Mouse (Mus musculus): ENCODE measurements around the gene Padi2.

Padi2 gene

DNA sequence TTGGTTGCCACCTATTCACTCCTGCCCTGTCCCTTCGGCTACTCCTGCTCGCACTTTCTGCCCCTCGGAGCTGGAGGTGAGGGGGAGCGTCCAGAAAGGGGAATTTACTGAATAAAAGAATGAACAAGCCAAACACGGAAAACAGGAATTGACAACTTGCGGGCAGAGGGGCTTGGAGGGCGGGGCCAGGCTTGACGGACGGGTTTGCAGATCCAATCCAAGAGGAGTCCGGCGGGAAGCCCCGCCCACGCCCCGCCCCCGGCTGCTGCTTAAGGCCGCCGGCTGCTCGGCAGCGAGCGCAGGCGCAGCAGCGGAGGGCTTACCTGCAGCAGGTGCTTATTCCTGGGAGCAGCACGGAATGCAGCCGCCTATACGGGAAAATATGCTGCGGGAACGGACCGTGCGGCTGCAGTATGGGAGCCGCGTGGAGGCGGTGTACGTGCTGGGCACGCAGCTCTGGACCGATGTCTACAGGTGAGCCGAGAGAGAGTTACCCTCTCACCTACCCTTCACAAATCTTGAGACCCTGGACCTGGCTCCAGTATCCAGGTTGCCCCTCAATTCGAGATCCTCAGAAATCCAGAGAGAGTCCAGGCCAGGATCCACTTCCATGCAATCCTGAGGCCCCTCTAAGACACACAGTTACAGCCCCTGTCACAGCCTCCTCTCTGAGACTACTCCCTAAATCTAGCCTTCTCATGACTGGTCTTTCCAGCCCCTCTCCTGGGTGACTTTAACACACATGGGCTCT is at the start of gene Padi2:
TSS of gene Padi2 (plus strand) at position 269 of the 751 bp plus-strand sequence.
- peak; percentile 93 for DNase-seq

DNA sequence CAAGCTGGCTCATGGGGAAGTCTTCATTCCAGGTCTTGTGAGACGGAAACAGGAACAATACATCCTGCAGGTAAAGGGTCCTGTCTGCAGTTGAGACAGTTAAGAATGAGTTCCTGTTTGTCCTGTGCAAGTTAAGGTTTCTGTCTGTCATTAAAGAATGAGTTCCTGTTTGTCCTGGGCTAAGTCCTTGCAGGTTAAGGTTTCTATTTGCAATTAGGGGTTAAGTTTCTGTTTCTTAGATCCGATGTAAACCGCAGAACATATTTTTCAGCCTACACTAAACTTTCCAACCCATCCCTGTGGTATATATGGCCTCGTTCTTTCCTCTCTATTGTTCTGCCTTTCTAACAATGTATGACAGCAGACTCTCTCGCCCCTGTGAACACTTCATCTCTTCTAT is 49.1 kb upstream of the Padi2 start:
- DNase-seq = no peak

DNA sequence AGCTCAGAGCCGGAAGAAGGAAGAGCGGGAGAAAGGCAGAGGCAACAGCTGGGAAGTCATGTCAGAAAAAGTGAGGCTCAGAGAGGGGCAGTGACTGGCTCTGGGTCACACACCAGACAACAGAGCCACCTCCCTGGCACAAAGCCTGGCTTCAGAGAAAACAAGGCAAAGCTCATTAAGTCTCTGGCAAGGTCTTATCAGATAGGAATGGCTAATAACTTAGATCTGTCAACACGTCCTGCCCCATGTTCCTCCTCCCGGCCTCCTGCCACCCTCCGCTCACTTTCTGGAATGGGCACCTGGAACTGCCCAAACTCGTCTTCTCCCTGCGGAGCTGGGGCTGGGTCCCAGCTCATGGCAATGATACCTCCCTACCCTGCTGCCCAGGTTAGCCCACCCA is 48.3 kb upstream of the Padi2 start:
- no peak for DNase-seq

GRCm38 (mm10) chr4:140859291-140859690 is 46.9 kb upstream of the Padi2 start:
- DNase-seq = peak; percentile 88

- DNase-seq = peak; percentile 83
Measured at GRCm38 (mm10) chr4:140860125-140860766, 45.9 kb upstream of the Padi2 start.

- peak; percentile 89 for DNase-seq
Measured at GRCm38 (mm10) chr4:140860767-140861147, 45.4 kb upstream of the Padi2 start.

DNA sequence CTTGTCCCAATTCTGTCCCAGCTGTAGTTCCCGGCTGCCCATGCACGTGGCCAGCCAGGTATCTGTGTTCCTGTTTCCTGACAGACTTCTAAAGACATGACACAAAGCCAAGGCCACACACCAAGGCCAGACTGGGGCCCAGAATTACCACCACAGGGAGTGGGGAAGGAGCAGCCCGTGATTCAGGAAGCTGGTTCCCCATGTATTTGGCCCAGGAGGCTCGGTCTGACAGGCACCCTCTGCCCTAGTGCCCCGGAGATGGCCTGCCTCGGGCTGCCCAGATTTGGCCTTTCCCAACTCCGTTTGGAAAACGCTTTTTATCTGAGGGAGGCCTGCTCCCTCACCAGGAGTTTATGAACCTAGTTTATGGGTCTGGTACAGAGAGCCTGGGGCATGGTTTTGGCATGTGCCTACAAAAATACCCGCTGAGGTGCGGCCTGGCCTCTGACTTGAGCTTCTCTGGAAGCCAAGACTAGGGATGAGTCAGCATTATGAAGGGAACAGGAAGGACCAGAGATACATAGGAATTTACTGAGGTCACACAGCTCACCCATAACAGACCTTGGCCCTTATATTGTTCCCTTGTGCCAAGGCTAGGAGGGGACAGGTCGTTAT is 44.0 kb upstream of the Padi2 start:
- no peak for DNase-seq

GRCm38 (mm10) chr4:140868484-140869190 is 37.5 kb upstream of the Padi2 start:
- peak; percentile 52 for DNase-seq

DNA sequence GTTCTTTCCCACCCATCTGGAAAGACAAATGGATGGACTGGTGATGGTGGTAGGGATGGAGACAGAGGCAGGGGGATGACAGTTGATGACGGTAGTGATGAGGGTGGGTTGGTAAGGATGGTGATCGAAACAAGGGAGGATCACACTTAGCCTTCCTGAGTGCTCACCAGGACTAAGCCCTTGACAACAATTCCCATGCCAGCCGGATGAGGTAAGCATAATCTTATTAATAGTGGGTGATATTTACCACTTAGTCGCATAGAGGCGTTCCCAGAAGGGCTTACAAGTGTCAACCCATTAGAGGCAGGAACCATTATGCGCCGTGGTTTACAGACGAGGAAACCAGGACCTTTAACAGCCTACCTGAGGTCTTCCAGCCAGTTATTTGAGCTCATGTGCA is 36.2 kb upstream of the Padi2 start:
- no peak for DNase-seq

DNA sequence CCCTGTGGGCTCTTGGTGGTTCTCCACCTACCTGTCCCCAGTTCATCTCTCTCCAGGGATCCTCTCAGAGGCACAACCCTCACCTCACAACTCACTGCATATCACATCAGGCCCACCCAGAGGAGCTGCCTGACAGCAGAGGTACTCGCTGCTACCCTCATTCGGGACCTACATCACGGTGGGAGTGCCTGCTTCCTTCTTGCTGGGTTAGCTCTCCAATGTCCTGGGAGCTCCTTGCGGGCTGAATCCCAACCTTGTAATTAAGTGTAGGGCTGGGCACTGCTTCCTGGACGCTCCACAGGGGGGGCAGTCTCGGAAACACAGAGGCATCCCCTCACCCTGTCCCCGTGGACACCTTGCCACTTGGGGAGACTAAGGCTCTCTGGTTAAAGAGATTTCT is 35.3 kb upstream of the Padi2 start:
- no peak for DNase-seq

- peak; percentile 1 for DNase-seq
Measured at GRCm38 (mm10) chr4:140871376-140871775, 34.8 kb upstream of the Padi2 start.

DNA sequence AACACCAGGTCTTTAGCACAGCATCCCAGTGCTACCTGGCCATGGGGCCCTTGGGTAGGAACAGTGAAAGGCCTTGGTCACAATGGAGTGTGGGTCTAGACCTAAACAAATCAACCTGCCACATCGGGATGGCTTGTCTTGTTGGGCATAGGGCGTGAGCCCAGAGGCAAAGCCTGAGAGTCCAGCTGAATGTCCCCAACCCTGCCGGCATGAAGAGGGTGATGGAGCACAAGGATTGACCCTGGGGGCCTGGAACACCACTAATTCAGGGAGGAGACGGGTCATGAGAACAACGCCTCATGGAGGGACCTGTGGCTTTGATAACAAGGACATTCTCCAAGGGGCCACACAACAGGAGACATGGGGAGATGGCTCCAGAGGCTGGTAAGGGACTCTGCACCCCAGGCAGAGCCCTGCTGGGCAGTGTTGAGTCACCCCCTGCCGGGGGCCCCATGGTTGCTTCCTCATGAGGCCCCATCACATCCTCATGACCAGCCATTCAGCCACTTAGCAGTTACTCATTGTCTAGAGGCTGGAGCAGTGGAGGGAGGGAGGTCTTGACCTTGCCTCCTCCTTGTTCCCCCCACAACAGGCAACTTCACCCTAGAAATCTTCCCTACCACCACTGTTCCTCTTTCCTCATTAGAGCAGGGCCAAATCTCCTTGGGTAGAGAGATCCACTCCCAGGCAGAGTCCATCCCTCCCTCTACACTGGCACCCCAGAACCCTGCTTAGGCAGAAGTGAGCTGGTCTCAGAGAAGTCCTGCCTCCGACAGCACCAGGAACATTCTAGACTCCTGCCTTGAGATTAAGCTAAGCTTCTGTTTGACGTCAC is 34.1 kb upstream of the Padi2 start:
- DNase-seq = peak; percentile 42

GRCm38 (mm10) chr4:140872686-140872992 is 33.5 kb upstream of the Padi2 start:
- DNase-seq = peak; percentile 3

- no peak for DNase-seq
Measured at GRCm38 (mm10) chr4:140873011-140873410, 33.1 kb upstream of the Padi2 start.

- peak; percentile 0 for DNase-seq
Measured at GRCm38 (mm10) chr4:140876161-140876560, 30.0 kb upstream of the Padi2 start.

GRCm38 (mm10) chr4:140876681-140877080 is 29.5 kb upstream of the Padi2 start:
- DNase-seq = peak; percentile 2

DNA sequence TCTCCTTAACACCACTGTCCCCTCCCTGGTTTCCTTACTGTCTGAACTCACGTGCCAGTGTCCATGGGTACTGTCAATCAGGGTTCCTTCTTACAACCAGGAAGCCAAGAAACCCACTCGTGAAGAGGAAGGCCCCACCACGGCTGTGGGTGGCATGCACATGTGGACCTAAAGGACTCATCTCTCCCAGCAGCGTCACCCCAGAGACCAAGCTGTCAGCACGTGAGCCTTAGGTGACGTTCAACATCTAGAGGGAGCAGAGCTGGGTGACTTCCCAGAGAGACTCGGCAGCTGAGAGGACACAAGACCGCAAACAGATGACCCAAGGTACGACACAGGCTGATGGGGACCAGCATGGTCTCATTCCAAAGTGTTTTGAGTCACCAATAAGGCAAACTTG is 28.7 kb upstream of the Padi2 start:
- peak; percentile 2 for DNase-seq

- DNase-seq = peak; percentile 1
Measured at GRCm38 (mm10) chr4:140878655-140879054, 27.5 kb upstream of the Padi2 start.

DNA sequence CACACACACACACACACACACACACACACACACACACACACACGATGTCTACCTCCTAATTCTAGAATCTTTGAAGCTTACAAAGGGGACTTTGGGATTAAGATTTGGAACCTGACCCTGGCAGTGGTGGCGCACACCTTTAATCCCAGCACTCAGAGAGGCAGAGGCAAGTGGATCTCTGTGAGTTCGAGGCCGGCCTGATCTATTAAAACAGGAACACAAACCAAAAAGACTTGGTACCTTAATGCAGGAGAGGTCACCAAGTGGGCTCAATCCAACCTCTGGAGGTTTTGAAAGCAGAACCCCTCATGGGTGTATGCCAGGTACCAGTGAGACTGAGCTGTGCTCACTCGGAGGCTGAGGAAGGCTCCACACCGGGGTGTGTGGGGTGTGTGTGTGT is 27.0 kb upstream of the Padi2 start:
- DNase-seq = peak; percentile 1

GRCm38 (mm10) chr4:140879739-140880138 is 26.4 kb upstream of the Padi2 start:
- peak; percentile 4 for DNase-seq

DNA sequence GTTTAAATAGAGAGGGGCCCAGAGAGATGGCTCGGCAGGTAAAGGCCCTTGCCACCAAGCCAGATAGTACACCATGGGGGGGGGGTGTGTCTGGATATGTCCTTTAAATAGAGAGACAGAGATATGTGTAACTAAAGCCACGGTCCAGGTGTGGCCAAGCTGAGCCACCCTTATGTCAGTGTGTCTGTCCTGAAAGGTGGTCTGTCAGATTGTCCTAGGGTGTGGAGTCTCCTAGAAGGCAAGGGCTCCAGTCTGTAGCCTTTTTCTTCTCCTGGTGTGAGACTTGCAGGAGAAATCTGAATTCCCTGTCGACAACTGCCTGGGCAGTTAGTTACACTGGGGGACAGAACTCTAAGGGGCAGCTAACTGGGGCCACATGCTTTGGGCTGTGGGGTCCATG is 25.9 kb upstream of the Padi2 start:
- DNase-seq = peak; percentile 1

GRCm38 (mm10) chr4:140881026-140881670 is 25.0 kb upstream of the Padi2 start:
- peak; percentile 2 for DNase-seq

Measured in liver (tissue).